Mouse (Mus musculus): Measurements from ENCODE around the gene Fam83g. TPM values are rescaled to one million over a fixed set of nuclear protein-coding genes. Genes with fewer than 3 reads are reported as not detected.

Gene Fam83g
- total RNA-seq, 2 experiments from 2014 or later = not detected

Other genes with a start within 250 kb of the Fam83g start
- gene Rnf112, start 230.0 kb upstream of the Fam83g start, total RNA-seq (2021) = 100 to 1,000 TPM; 201 to 230 TPM
- 10 to 100 TPM; 10.6 to 11.2 TPM for gene Mfap4, start 198.7 kb upstream of the Fam83g start, total RNA-seq (2021)
- 10 to 100 TPM; 46.0 to 51.1 TPM for gene Mapk7, start 189.7 kb upstream of the Fam83g start, total RNA-seq (2021)
- 10 to 100 TPM; 30.8 to 34.2 TPM for gene B9d1, start 178.9 kb upstream of the Fam83g start, total RNA-seq (2021)
- 100 to 1,000 TPM; 129 to 132 TPM for gene Epn2, start 104.4 kb upstream of the Fam83g start, total RNA-seq (2021)
- 10 to 100 TPM in 1 of 2 experiments, 1 to 10 TPM in 1; 9.6 to 10.4 TPM for gene Grap, start 30.8 kb upstream of the Fam83g start, total RNA-seq (2021)
- under 1 TPM in 1 of 2 experiments, not detected in 1; 0.69 TPM for gene Slc5a10, start 36.7 kb downstream of the Fam83g start, total RNA-seq (2021)
- 10 to 100 TPM; 38.3 to 41.0 TPM for gene Prpsap2, start 78.0 kb downstream of the Fam83g start, total RNA-seq (2021)
- 100 to 1,000 TPM in 1 of 2 experiments, 10 to 100 TPM in 1; 96.7 to 100 TPM for gene Ulk2, start 171.0 kb downstream of the Fam83g start, total RNA-seq (2021)
- gene Akap10, start 246.2 kb downstream of the Fam83g start, total RNA-seq (2021) = 10 to 100 TPM; 26.4 to 31.2 TPM

Data from layer of hippocampus, postnatal 10 days (tissue).